Mouse (Mus musculus) hindbrain, embryonic 15.5 days (tissue): ENCODE measurements around the gene Rcor1. TPM values are rescaled to one million over a fixed set of nuclear protein-coding genes. Genes with fewer than 3 reads are reported as not detected.

ENCODE experiments used
- ATAC-seq: fragments of 200-750 bp; cut with Nextera tagmentation; 2 replicates; pipeline ENCODE4 v1.8.0; 2017; ENCODE audit warnings: low read depth, moderate number of reproducible peaks, moderate TSS enrichment; ENCODE audit not compliant: low FRiP score
- H3K27ac ChIP-seq: fragments of 300-500 bp; sonication (generic); replicated peaks from 2 replicates; pipeline ENCODE4 v1.5.1; 2015; ENCODE audit warnings: mild to moderate bottlenecking, inconsistent platforms
- H3K27me3 ChIP-seq: fragments of 300-500 bp; sonication (generic); 2 replicates; pipeline ENCODE4 v1.6.1; 2015; ENCODE audit warnings: control low read depth, inconsistent platforms
- H3K36me3 ChIP-seq: fragments of 300-500 bp; sonication (generic); 2 replicates; pipeline ENCODE4 v1.6.1; 2015; ENCODE audit warnings: control low read depth, inconsistent platforms
- H3K4me1 ChIP-seq: fragments of 300-500 bp; sonication (generic); replicated peaks from 2 replicates; pipeline ENCODE4 v1.6.1; 2015; ENCODE audit warnings: control low read depth, inconsistent platforms
- H3K4me2 ChIP-seq: fragments of 300-500 bp; sonication (generic); 2 replicates; pipeline ENCODE4 v1.6.1; 2015; ENCODE audit warnings: moderate library complexity, mild to moderate bottlenecking, inconsistent platforms
- H3K4me3 ChIP-seq: fragments of 300-500 bp; sonication (generic); 2 replicates; pipeline ENCODE4 v1.5.1; 2015; ENCODE audit warnings: mild to moderate bottlenecking, inconsistent platforms
- H3K9ac ChIP-seq: fragments of 300-500 bp; sonication (generic); 2 replicates; pipeline ENCODE4 v1.6.1; 2015; ENCODE audit warnings: inconsistent platforms
- H3K9me3 ChIP-seq: fragments of 300-500 bp; sonication (generic); 2 replicates; pipeline ENCODE4 v1.6.1; 2016; ENCODE audit warnings: control low read depth, inconsistent platforms
- WGBS: fragments of 180-500 bp; shearing (Covaris S2); methylation state at CpG from one replicate; pipeline ENCODE4 v1.1.7; 2015; 5-methylcytosine and 5-hydroxymethylcytosine counted together
- polyA plus RNA-seq: library from polyadenylated mRNA; unstranded; fragments of >200 nt; fragmentation: Nextera tagmentation; extraction: Ambion mirVana; gene quantifications from 2 replicates; pipeline ENCODE4 v1.2.1, GENCODE M21; 2015

The Rcor1 gene
- polyA plus RNA-seq, 1 experiment from 2014 or later: 5.7 TPM

DNA sequence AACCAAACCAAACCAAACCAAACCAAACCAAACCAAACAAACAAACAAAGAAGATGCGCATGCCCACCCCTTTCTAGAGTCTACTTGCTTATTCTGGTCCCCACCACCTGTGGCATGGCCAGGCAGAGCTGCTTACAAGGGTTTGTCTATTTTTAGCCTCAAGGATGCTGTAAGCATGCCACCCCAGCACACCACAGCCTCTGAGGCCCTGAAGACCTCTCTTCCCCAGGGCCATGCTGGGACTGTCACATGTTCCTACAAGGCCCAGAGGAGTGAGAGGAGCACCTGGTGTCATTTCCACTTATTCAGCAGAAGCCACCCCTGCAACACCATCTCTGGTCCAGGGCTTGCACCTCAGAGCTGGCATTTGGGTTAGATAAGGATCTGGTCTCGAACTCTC is 105.4 kb downstream of the Rcor1 start:
- Histone ChIP-seq H3K9me3 (no peaks in the 10 kb centered on the region), H3K36me3 (no peaks in the 10 kb centered on the region), H3K27me3 (no peaks in the 10 kb centered on the region), H3K4me1 (peaks cover 31% of the 10 kb centered on the region), H3K9ac (no peak overlapping the region), H3K27ac (no peak overlapping the region), H3K4me3 (no peak overlapping the region), H3K4me2 (no peak overlapping the region)
- no peak for ATAC-seq
- WGBS: 95% methylated on average over 2 of the region's 2 CpGs

DNA sequence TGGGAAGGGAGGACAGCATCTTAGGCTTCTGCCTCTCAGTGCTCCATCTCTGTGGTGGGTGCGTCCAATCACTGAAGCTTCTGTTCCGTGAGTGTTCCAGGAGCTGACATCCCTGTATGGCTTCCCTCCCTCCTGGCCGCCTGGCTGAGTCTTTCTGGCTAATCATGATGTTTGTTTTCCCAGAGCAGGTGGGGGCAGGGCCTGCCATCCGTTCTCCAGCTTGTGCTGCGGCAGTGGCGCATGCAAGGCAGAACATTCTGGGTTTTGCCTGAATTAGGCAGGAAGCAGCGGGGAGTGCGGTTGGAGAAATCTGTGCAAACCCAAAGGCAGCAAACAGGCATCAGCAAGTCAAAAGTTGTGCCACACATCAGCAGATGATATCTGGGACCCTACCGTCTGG is 106.1 kb downstream of the Rcor1 start:
- Histone ChIP-seq H3K4me2 (no peak overlapping the region), H3K9ac (no peak overlapping the region), H3K4me3 (no peak overlapping the region), H3K27me3 (no peaks in the 10 kb centered on the region), H3K4me1 (peaks cover 31% of the 10 kb centered on the region), H3K9me3 (no peaks in the 10 kb centered on the region), H3K27ac (peak overlapping the region; percentile 61), H3K36me3 (no peaks in the 10 kb centered on the region)
- ATAC-seq: no peak
- 32% methylated on average over 9 of the region's 9 CpGs for WGBS

DNA sequence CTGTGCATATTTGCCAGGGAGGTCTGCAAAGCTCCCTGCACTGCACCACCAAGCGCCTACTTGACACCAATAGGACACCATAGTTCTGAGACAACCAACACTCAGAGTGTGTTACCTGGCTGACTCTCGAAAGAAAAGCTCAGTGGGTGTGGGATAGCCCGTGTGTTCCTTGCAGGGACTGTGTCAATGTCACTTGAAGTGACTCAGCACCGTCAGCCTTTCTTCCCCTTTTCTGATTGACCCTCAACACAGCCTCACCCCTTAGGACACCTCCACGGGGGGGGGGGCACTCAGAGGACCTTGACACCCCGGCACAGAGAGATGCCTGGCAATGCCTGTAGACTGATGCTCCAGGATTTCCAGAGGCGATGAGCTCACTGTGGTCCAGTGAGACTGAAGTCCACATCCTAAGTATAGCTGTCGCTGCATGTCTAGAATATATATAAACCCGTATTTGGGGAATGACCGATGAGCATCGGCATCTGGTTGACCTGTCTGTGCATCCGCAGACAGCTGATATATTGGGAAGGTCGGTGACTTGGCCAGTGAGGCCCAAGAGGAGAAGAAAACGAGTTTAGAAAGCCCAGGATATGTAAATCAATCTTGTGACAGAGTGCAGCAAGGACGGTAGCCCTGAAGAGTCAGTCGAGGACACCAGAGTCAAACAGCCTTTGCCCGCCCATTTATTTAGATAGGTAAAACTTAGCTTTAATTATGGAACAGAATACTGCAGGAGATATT is 110.5 kb downstream of the Rcor1 start:
- 71% methylated on average over 17 of the region's 17 CpGs for WGBS

DNA sequence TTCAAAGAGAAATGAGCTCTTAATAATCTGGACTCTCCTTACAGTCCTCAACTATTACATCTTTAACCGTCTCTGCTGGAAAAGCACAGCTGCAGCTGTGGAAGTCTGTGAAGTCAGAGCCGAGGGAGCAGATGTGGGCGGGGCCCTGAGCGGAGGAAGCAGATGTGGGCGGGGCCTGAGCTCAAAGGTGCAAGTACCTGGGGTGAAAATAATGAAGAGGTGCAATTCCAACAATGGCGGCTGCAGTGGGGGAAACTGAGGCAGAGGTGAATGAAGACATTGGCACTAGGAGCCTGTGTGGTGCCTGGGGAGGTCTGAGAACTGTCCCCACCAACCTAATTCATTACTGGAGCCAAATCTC is 111.1 kb downstream of the Rcor1 start:
- Histone ChIP-seq H3K9ac (no peak overlapping the region), H3K27me3 (no peaks in the 10 kb centered on the region), H3K4me3 (no peak overlapping the region), H3K4me1 (peaks cover 8% of the 10 kb centered on the region), H3K27ac (no peak overlapping the region), H3K36me3 (no peaks in the 10 kb centered on the region), H3K4me2 (no peak overlapping the region), H3K9me3 (no peaks in the 10 kb centered on the region)
- no peak for ATAC-seq
- 12% methylated on average over 6 of the region's 6 CpGs for WGBS

More for the DNA sequence above, 110.5 kb downstream of the Rcor1 start:
- no peak overlapping the region for H3K9ac ChIP-seq
- H3K9me3 ChIP-seq: no peaks in the 10 kb centered on the region
- H3K4me2 ChIP-seq: no peak overlapping the region
- H3K4me3 ChIP-seq: no peak overlapping the region
- no peak overlapping the region for H3K27ac ChIP-seq
- ATAC-seq: no peak
- H3K27me3 ChIP-seq: no peaks in the 10 kb centered on the region
- no peaks in the 10 kb centered on the region for H3K36me3 ChIP-seq
- H3K4me1 ChIP-seq: peaks cover 13% of the 10 kb centered on the region

DNA sequence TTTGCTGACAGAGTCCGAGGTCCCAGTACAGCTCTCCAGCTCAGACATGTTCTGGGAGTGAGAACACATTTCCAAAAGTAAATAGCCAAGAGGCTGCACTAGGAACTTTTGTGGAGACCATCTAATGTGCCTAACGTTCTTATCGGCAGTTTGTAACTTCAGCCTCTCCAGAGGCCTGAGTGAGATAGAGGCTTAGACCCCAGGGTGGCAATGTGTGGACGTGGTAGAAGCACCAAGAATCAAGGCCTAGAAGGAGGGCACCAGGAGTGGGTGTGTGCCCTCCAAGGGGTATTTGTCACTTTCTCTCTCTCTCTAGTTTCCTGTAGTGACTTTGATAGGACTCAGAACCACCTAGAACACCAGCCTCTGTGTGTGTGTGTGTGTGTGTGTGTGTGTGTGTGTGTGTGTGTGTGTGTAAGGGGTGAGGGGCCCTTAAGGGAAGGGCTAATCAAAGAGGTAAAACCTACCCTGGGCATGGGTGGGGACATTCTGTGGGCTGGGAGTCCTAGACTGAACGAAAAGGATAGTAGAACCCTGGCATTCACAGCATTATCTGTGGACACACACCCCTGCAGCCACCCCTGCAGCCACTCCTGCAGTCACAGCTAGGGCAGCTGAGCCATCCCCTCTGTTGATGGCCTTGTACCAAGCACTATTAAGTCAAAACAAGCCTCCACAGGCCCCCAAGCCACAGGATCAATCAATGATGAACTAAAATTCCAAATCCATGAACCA is 112.4 kb downstream of the Rcor1 start:
- Histone ChIP-seq H3K9ac (no peak overlapping the region), H3K9me3 (no peaks in the 10 kb centered on the region), H3K27me3 (no peaks in the 10 kb centered on the region), H3K4me3 (no peak overlapping the region), H3K4me2 (no peak overlapping the region), H3K36me3 (no peaks in the 10 kb centered on the region), H3K27ac (no peak overlapping the region), H3K4me1 (no peaks in the 10 kb centered on the region; the same call in 1 of the 2 replicates)
- WGBS: 87% methylated on average over 5 of the region's 5 CpGs
- no peak for ATAC-seq

DNA sequence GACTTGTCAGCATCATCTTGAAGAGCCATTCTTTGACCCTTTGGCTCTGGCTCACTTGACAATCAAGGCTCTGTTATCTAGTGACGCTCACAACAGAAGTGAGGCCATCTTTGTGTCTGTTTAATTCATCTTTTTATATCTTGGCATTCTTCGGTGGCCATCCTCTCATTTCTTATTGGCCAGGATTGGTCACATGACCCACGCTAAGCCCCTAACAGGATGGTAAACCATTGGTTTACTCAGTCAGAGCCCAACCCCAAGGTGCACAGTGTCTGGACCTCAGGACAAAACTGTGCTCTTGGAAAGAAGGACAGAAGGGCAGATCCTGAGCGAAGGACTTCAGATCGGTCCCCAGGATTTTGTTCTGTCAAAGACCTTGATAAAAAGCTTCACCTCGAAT is 113.4 kb downstream of the Rcor1 start:
- Histone ChIP-seq H3K4me3 (no peak overlapping the region), H3K36me3 (no peaks in the 10 kb centered on the region), H3K27me3 (no peaks in the 10 kb centered on the region), H3K9me3 (no peaks in the 10 kb centered on the region), H3K27ac (no peak overlapping the region), H3K9ac (no peak overlapping the region), H3K4me1 (no peaks in the 10 kb centered on the region; the same call in 1 of the 2 replicates), H3K4me2 (no peak overlapping the region)
- ATAC-seq: no peak
- WGBS: 84% methylated on average over 6 of the region's 6 CpGs

DNA sequence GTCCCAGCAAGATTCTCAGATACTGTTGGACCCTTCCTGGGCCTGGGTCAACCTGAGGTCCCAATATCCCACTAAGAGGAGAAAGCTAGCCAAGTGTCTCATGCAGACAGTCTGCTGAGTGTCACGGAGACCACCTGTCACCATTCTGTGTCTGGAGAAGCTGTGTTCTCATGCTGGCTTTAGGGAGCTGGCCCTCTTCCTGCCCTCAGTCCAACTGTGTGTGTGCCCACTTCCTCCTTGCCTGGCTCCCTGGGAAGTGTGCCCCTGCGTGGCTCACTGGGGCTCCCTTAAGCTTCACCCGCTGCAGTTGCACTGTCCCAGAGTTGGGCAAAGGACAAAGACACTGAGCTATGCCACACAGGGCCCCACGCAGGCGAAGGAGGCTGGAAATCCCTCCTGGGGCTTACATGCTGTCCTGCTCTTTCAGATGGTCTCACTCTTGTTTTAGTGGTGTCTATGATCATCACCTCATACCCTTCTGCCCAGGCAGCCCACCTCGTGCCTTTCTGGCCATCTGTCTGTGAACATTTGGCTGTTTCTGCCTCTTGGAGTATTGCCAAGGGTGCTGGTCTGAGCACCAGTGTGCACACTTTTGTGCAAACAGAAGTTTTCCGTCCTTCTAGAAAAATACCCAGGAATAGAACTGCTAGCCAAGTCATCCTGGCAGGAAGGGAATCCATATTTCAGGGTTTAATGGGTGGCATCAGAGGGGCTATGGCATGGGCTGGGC is 114.0 kb downstream of the Rcor1 start:
- H3K4me3 ChIP-seq: no peak overlapping the region
- H3K9me3 ChIP-seq: no peaks in the 10 kb centered on the region
- 61% methylated on average over 7 of the region's 7 CpGs for WGBS
- H3K36me3 ChIP-seq: no peaks in the 10 kb centered on the region
- ATAC-seq: peak; percentile 12; the same call in 1 of the 2 replicates
- H3K27me3 ChIP-seq: no peaks in the 10 kb centered on the region
- H3K4me2 ChIP-seq: no peak overlapping the region
- H3K27ac ChIP-seq: peak overlapping the region; percentile 31; the same call in 1 of the 2 replicates
- no peaks in the 10 kb centered on the region; the same call in 1 of the 2 replicates for H3K4me1 ChIP-seq
- no peak overlapping the region for H3K9ac ChIP-seq

DNA sequence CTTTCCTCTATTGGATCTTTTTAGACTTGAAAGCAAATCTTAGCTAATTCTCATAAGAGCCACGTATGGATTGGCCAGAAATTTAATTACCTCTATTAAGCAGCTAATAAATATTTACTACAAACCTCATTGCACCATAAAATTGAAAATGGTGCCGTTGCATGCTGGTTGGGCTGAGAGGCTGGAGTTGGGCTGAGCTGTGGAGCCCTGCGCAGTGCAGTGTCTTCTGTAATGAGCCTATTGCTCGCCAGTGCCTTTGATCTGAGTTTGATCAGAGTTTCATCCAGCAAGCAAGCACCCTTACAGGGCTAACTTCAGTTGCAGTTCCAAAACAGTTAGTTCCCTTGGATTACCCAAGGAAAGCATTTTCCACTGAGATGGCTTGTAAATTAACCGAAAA is 114.8 kb downstream of the Rcor1 start:
- no peak for ATAC-seq
- Histone ChIP-seq H3K4me1 (no peaks in the 10 kb centered on the region; the same call in 1 of the 2 replicates), H3K27ac (peak overlapping the region; percentile 25; the same call in 1 of the 2 replicates), H3K4me3 (no peak overlapping the region), H3K36me3 (no peaks in the 10 kb centered on the region), H3K9ac (no peak overlapping the region), H3K9me3 (no peaks in the 10 kb centered on the region), H3K4me2 (no peak overlapping the region), H3K27me3 (no peaks in the 10 kb centered on the region)
- 67% methylated on average over 5 of the region's 5 CpGs for WGBS

DNA sequence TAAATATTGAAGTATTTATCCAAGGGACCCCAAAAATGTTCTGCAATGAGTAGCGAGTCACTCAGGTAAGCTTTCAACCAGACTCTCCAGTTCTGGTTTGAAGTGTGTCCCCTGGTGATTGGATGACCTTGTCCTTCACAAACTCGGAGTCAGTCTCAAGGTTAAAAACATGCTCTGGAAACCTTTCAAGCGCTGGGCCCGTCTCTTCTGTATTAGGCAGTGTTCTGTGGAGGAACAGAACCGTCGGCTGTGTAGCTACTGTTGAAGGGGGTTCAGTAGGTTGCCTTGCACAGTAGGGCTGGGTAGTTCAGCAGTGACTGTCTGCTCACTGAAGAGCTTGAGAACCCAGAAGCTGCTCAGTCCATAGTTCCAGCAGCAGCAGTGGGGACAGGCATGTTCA is 115.5 kb downstream of the Rcor1 start:
- no peak overlapping the region for H3K9ac ChIP-seq
- H3K4me2 ChIP-seq: no peak overlapping the region
- no peaks in the 10 kb centered on the region for H3K36me3 ChIP-seq
- H3K4me1 ChIP-seq: peaks cover under 1% of the 10 kb centered on the region; the same call in 1 of the 2 replicates
- no peaks in the 10 kb centered on the region for H3K27me3 ChIP-seq
- no peak overlapping the region for H3K4me3 ChIP-seq
- ATAC-seq: no peak
- WGBS: 91% methylated on average over 6 of the region's 6 CpGs
- H3K27ac ChIP-seq: no peak overlapping the region
- no peaks in the 10 kb centered on the region for H3K9me3 ChIP-seq

DNA sequence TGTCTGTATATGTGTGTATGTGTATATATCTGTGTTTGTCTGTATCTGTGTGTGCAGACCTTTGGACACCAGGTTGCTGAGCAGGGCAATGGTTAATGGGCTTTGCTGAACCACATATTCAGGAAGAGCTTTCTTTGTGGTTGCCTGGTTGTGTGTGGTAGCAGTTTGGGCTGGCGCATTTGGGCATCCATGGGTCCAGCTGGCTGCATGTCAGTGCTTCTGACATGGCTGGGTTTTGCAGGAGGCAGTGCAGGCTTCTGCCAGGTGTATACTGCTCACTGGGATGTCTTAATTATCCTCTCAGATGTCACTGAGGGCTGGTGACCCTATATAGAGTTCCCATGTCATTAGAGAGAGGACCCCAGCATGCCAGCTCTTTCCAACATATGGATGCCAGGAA is 116.6 kb downstream of the Rcor1 start:
- Histone ChIP-seq H3K9me3 (no peaks in the 10 kb centered on the region), H3K9ac (no peak overlapping the region), H3K27ac (no peak overlapping the region), H3K4me3 (no peak overlapping the region), H3K4me1 (peaks cover 8% of the 10 kb centered on the region; the same call in 1 of the 2 replicates), H3K36me3 (no peaks in the 10 kb centered on the region), H3K4me2 (no peak overlapping the region), H3K27me3 (no peaks in the 10 kb centered on the region)
- no peak for ATAC-seq
- WGBS: 100% methylated on average over 1 of the region's 1 CpGs

DNA sequence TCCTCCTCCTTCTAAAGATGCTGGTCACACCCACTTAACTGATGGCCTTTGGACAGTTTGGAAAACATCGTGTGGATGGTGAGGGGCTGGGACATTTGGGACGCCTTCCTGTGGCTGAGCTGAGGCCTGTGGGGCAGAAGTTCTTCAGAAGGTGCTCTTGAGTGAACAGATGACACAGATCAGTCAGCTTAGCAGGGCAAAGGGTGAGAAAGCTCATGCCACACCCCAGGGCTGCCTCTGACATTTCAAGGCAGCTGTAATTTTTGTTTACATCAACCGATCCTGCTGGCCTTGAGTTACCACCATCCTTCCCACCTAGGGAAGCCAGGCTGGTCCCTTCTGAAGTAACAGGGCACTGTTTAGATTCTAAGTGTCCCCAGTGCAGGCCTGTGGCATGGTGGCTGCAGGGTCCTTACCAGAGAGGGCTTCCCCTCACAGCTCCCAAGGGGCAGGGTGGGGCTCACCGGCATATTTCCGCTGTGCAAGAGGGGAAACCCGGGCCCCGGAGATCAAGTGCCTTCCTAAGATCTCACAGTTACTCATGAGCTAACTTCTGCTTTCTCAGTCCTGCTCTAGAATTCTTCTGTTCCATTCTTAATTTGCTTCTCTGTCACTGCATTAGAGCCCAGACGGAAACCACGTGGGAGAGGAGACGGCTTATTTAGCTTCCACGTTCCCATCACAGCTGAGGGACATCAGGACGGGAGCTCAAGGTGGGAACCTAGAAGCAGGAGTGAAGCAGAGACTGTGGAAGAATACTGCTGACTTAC is 120.7 kb downstream of the Rcor1 start:
- peaks cover 45% of the 10 kb centered on the region for H3K4me1 ChIP-seq
- ATAC-seq: no peak
- no peaks in the 10 kb centered on the region for H3K36me3 ChIP-seq
- 67% methylated on average over 12 of the region's 12 CpGs for WGBS
- no peaks in the 10 kb centered on the region for H3K27me3 ChIP-seq
- no peak overlapping the region for H3K4me3 ChIP-seq
- no peaks in the 10 kb centered on the region for H3K9me3 ChIP-seq
- H3K27ac ChIP-seq: no peak overlapping the region
- H3K4me2 ChIP-seq: no peak overlapping the region
- H3K9ac ChIP-seq: no peak overlapping the region
